Mouse (Mus musculus): ENCODE data around the gene Vav1.

GRCm38 (mm10) chr17:57347017-57347416, 68.1 kb downstream of the Vav1 start:
- TF ChIP-seq POLR2A (IDR thresholded peaks at IDR 0.05; ENCODE audit: insufficient read depth, low read depth, low read length): no peak
- TF ChIP-seq CTCF (IDR thresholded peaks at IDR 0.05): no peak

Data from heart, adult 2 months (tissue).